Mouse (Mus musculus) liver (tissue): ENCODE results near the gene Olfr1029.
"Not testable (repeated sequence)": the region's sequence is repeated elsewhere in the genome, so short reads cannot be mapped to it uniquely, and the experiment has no call there.

ENCODE experiments used
- DNase-seq: peaks from one replicate; pipeline ENCODE4 v3.0.0-alpha.2; 2020; ENCODE audit warnings: mixed read lengths

Olfr1029 gene

GRCm38 (mm10) chr2:85973595-85973994 lies at the start of gene Olfr1029:
TSS of gene Olfr1029 (plus strand) at chr2:85973895.
- no peak for DNase-seq

- no peak for DNase-seq
Measured at GRCm38 (mm10) chr2:85950137-85950536, 23.6 kb upstream of the Olfr1029 start, which contains the start of gene Olfr1028. TSS of gene Olfr1028 (plus strand) at chr2:85950437.

GRCm38 (mm10) chr2:85978976-85979375 lies 5.3 kb downstream of the Olfr1029 start, which contains the start of gene Olfr1030:
TSS of gene Olfr1030 (plus strand) at chr2:85979276.
- no peak for DNase-seq

GRCm38 (mm10) chr2:85990004-85990403 lies 16.3 kb downstream of the Olfr1029 start, which contains the start of gene Olfr1031:
TSS of gene Olfr1031 (plus strand) at chr2:85990304.
- DNase-seq = no peak

- no peak for DNase-seq
Measured at GRCm38 (mm10) chr2:86005240-86005639, 31.5 kb downstream of the Olfr1029 start, which contains the start of gene Olfr1032. TSS of gene Olfr1032 (plus strand) at chr2:86005540.

GRCm38 (mm10) chr2:86020406-86020805 lies 46.7 kb downstream of the Olfr1029 start, which contains the start of gene Olfr1033:
TSS of gene Olfr1033 (plus strand) at chr2:86020633.
- peak; percentile 8 for DNase-seq

GRCm38 (mm10) chr2:86021518-86021917 lies 47.8 kb downstream of the Olfr1029 start:
- not testable (repeated sequence) for DNase-seq
